Mouse (Mus musculus) frontal cortex, postnatal 25 days (tissue): Measurements from ENCODE around the gene Lrrc1.
A peak's percentile ranks its signal among the peaks of the same experiment; 100 is the strongest.

Source experiments
- DNase-seq, 2 experiments: peaks; one replicate each; pipeline ENCODE4 v3.0.0; 2022; ENCODE audit warnings: low spot score in 2 of 2

Lrrc1 gene

GRCm38 (mm10) chr9:77385611-77386010, 159.1 kb downstream of the Lrrc1 start:
- no peak for DNase-seq

DNA sequence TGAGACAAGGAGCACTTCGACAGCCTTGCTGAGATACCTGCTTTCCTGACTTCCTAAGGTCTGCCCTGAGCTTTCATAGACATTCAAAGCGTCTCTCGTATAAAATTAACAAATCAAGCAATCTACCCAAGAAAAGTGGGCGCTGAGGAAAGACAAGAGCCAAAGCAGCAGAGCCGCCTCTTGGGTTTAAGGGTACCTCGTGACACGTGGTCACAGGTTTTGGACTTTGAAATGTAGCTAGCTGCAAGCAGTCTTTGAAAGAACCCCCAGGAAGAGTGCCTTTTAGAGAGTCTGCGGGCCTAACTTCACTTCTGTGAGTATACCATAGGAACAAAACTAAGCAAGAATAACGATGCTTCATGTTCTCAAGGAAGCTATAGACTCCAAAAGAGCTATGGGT, 160.0 kb downstream of the Lrrc1 start:
- no peak for DNase-seq

GRCm38 (mm10) chr9:77383951-77384350, 160.7 kb downstream of the Lrrc1 start:
- no peak for DNase-seq

DNA sequence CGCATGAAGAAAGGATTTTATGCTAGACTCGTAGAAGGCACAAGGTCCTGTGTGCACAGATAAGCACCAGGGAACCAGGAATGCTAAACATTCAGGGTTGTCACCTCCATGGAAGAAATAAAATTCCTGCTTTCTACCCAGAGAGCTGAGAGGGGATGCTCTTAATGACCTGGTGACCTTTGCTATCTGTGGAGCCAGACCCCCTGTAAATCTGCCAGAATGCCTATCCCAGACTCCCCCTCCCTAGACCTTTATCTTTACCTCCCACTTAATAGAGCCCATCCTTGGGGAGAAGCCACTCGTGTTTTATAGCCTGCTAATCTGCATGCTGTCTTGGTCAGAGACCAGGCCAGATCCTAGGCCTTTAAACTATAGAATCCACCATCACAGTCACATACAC, 162.2 kb downstream of the Lrrc1 start:
- no peak for DNase-seq

GRCm38 (mm10) chr9:77381565-77381964, 163.1 kb downstream of the Lrrc1 start:
- peak; percentile 78 to 82 for DNase-seq
